Mouse (Mus musculus): ENCODE results near the gene Taf4.

DNA sequence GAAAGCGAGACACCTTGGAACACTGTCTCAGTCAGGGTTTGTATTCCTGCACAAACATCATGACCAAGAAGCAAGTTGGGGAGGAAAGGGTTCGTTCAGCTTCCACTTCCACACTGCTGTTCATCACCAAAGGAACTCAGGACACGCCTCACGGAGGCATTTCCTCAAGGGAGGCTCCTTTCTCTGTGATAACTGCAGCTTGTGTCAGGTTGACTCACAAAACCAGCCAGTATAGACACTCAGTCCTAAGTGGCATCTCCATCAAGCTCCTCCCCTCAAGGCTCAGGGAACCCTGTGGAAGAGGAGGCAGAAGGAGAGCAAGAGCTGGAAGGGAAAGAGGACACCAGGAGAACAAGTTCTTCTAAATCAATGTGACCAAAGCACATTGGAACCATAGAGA is 22.0 kb upstream of the Taf4 start:
- no peak for TF ChIP-seq POLR2AphosphoS2 (IDR thresholded peaks at IDR 0.05; ENCODE audit: insufficient read length, low read depth)
- TF ChIP-seq CEBPB (IDR thresholded peaks at IDR 0.05; ENCODE audit: insufficient read depth, poor library complexity, severe bottlenecking) = no peak
- no peak for TF ChIP-seq POLR2A (IDR thresholded peaks at IDR 0.05; ENCODE audit: insufficient read length, low read depth)
- no peak for TF ChIP-seq E2F4 (IDR thresholded peaks at IDR 0.05; ENCODE audit: insufficient read depth)
- no peak for TF ChIP-seq TCF12 (IDR thresholded peaks at IDR 0.05; ENCODE audit: insufficient read depth, poor library complexity, severe bottlenecking)
